Mouse (Mus musculus) common myeloid progenitor, adult 5-6 weeks (primary cell): ENCODE measurements around the gene Vmn1r63. TPM values are rescaled to one million over a fixed set of nuclear protein-coding genes. Genes with fewer than 3 reads are reported as not detected.
"Not testable (repeated sequence)": the region's sequence is repeated elsewhere in the genome, so short reads cannot be mapped to it uniquely, and the experiment has no call there.

Experiments used
- ATAC-seq: replicated peaks from 2 replicates; pipeline ENCODE4 v1.8.0; 2016; ENCODE audit warnings: low read depth, mild to moderate bottlenecking, moderate TSS enrichment, inconsistent platforms; ENCODE audit not compliant: poor library complexity, severe bottlenecking
- total RNA-seq: library from RNA; stranded (forward); fragments of 200-1000, 187-1606 nt; gene quantifications from 2 replicates; pipeline ENCODE4 v1.2.3, GENCODE M21; 2017

Vmn1r63 gene
- not detected in 2 replicates for total RNA-seq

DNA sequence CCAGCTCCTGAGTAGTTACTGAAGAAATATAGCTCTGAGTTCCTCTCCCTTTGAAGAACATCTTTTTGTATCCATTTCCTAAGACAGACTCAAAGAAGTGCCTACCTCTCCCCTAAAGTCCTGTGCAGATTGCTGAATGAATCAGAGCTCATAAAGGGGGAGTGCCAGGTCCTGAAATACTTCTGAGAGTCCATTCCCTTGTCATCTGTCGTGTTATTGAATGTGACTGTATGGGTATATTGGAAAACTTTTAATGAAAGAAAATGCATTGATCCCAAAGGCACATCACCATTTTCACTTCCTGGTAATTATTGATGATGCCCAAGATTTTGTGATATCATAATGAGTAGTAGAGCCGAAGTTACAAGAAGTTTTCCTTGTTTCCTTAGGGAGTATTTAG is at the start of gene Vmn1r63:
TSS of gene Vmn1r63 (minus strand) at position 101 of the 400 bp plus-strand sequence.
- not testable (repeated sequence) for ATAC-seq

Other genes starting within 250 kb of the Vmn1r63 start
- gene Vmn1r61, start 192.2 kb downstream of the Vmn1r63 start, total RNA-seq = not detected in 2 replicates
- not detected in 2 replicates for gene Vmn1r62, start 131.8 kb downstream of the Vmn1r63 start, total RNA-seq
- not detected in 2 replicates for gene Vmn1r64, start 79.1 kb upstream of the Vmn1r63 start, total RNA-seq
- gene Vmn1r65, start 205.6 kb upstream of the Vmn1r63 start, total RNA-seq = not detected in 2 replicates
- not detected in 2 replicates for gene Nlrp4c, start 239.7 kb upstream of the Vmn1r63 start, total RNA-seq